Mouse (Mus musculus) E14TG2a.4 (cell line): Measurements from ENCODE around the gene Nexn.

Source experiments
- H3K27me3 ChIP-seq: 2 replicates; pipeline ENCODE4 v1.6.1; 2014; ENCODE audit warnings: low read length, control low read depth; ENCODE audit not compliant: insufficient read depth
- H3K36me3 ChIP-seq: 2 replicates; pipeline ENCODE4 v1.6.1; 2014; ENCODE audit warnings: low read length, control low read depth; ENCODE audit not compliant: insufficient read depth
- H3K4me1 ChIP-seq: replicated peaks from 2 replicates; pipeline ENCODE4 v1.6.1; 2014; ENCODE audit warnings: low read depth, low read length, control low read depth
- H3K4me3 ChIP-seq: replicated peaks from 2 replicates; pipeline ENCODE4 v1.5.1; 2014; ENCODE audit warnings: mild to moderate bottlenecking, low read length
- H3K9me3 ChIP-seq: 2 replicates; pipeline ENCODE4 v1.6.1; 2014; ENCODE audit warnings: low read length, control low read depth
- CTCF ChIP-seq: conservative IDR thresholded peaks from 2 replicates; pipeline ENCODE4 v1.5.1; 2014; ENCODE audit warnings: low read length
- NANOG ChIP-seq: IDR thresholded peaks from 2 replicates; pipeline ENCODE4 v1.6.1; 2014; ENCODE audit warnings: borderline replicate concordance, low read length, mixed read lengths
- POU5F1 ChIP-seq: IDR thresholded peaks from 2 replicates; pipeline ENCODE4 v1.6.1; 2014; ENCODE audit warnings: low read length, borderline replicate concordance

Nexn gene

DNA sequence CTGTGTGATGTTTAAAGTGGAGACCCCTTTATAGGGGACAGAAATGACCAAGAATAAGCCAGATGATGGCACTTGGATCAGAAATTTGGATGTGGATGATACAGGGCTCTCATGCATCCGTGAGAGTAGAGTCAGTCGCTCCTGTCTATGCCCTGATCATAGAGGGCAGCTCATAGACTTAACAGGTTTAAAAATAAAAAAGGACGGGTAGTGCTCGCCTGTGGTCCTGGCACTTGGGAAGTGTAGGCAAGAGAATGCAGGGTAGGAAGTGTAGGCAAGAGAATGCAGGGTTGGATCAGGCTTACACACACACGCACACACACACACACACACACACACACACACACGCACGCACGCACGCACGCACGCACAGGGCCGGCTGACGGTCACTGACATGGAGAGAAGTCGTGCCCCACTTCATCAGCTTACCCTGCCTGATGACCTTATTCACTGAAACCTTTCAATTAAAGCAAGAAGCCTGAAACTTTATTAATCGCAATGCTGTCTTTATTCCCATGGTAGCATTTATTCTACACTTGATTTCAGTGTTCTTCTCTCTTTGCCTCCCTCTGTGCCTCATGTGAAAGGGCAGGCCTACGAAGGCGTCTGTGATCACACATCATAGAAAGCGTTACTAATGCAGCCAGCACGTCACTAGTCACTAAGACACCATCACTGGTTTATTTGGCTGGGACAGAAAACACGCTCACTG lies 7.0 kb upstream of the Nexn start:
- peaks cover 21% of the 10 kb centered on the region for H3K36me3 ChIP-seq

DNA sequence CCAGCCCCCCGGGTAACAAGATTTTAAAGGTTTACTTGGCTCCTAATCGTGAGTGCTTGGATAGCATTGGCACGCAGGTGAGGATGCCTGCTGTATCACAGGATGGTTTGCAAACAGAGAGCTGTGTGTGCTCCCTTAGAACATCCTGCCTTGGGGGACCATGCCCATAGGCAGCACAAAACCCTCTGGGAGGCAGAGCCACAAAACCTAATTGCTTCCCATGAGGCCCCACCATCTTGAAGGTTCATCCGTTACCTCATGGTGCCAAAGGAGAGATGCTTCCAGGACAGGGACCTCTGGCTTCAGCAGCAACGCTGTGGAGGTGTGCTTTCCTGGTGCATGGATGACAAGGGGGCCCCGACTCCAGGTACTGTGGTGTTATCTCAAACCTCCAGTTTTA lies 5.7 kb upstream of the Nexn start:
- Histone ChIP-seq H3K36me3 (peaks cover 18% of the 10 kb centered on the region), H3K9me3 (peaks cover 50% of the 10 kb centered on the region), H3K27me3 (peaks cover 3% of the 10 kb centered on the region; the same call in 1 of the 2 replicates), H3K4me3 (no peak overlapping the region), H3K4me1 (no peaks in the 10 kb centered on the region)
- TF ChIP-seq POU5F1 = no peak
- TF ChIP-seq CTCF = no peak
- TF ChIP-seq NANOG = no peak

More for the DNA sequence above, 7.0 kb upstream of the Nexn start:
- Histone ChIP-seq H3K9me3 (peaks cover 38% of the 10 kb centered on the region), H3K4me1 (no peaks in the 10 kb centered on the region), H3K27me3 (no peaks in the 10 kb centered on the region), H3K4me3 (no peak overlapping the region)
- TF ChIP-seq POU5F1 (no peak), CTCF (no peak), NANOG (no peak)

DNA sequence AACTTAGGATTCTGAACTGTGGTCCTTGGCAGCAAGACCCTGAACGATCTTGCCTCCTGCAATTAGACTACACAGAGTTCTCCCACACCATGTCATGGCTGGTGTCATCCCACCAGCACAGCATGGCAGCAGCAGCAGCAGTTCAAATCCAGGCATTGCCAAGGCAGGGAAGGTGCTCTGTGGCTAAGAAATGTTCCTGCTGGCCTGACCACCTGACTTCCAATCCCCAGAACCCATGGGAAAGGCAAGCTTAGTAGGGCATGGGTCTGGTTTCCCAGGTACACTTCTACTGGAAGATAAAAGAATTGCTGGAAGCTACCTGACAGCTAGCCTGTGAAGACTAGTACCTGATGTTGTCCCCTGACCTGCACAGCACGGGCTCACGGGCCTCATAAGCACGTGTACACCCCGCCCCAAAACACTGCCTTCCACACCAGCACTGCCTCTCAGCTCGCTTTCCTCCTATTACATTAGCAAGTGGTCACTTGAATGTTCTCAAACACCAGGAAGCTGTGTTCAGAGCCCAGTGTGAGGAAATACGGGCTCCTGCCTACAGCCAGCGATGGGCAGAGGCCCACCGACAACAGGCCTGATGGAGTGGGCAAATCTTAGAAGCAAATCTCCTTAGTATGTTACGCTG lies 5.0 kb upstream of the Nexn start:
- no peak for TF ChIP-seq NANOG
- no peak for TF ChIP-seq POU5F1
- H3K9me3 ChIP-seq = peaks cover 50% of the 10 kb centered on the region
- H3K27me3 ChIP-seq = peaks cover 8% of the 10 kb centered on the region
- H3K36me3 ChIP-seq = peaks cover 12% of the 10 kb centered on the region
- H3K4me1 ChIP-seq = peaks cover 1% of the 10 kb centered on the region; the same call in 1 of the 2 replicates
- H3K4me3 ChIP-seq = no peak overlapping the region

DNA sequence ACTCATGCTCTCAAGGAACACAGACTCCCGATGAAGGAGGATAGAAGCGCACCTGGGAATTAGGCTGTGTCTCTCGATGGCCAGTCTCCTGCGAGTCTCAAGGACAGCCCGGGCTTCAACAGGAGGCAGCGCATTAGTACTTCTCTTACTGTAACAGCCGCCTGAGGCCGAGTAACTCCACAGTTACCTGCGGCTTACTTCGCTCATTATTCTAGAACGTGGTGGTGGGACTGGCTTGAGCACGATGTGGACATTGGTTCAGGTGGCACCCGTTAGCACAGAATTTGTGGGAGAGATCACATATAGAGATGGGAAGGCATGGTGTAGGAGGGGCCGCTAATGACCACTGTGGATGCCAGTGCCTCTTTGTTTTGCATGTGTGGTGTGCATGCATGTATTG lies 1.9 kb upstream of the Nexn start:
- no peaks in the 10 kb centered on the region; the same call in 1 of the 2 replicates for H3K36me3 ChIP-seq
- peaks cover 50% of the 10 kb centered on the region for H3K9me3 ChIP-seq
- H3K27me3 ChIP-seq = peaks cover 35% of the 10 kb centered on the region
- no peak overlapping the region for H3K4me3 ChIP-seq
- H3K4me1 ChIP-seq = peaks cover 20% of the 10 kb centered on the region
- TF ChIP-seq CTCF (no peak), NANOG (no peak), POU5F1 (no peak)

DNA sequence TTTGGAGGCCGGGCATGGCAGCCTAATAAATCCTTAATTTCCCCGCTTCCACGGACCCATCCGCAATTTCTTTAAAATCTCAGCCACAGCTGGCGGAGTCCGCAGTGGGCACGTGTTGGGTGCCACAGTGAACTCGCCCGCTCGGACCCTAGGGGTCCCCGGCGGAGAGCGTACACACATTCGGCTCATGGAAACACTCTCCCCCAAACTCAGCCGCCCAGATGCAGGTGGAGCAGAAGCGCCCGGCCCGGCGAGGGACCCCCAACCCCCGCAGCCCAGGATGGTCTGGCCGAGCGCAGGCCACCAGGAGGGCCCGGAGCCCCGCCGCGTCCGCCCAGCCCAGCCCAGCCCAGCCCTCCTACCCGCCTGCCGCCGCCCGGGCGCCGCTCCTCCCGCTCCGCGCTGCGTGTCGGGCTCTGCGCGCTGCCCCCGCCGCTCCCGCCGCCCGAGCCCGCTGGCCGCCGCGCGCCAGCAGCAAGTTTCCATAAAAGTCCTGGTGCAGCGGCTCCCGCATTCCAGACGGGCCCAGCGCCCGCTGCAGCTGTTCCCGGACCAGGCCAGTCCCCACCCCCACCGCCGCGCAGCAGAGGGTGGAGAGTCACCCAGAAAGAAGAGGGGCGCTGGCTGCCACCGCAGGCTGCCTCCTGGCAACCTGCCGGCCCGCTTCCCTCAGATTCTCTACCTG lies 657 bp downstream of the Nexn start:
- Histone ChIP-seq H3K36me3 (no peaks in the 10 kb centered on the region; the same call in 1 of the 2 replicates), H3K4me1 (peaks cover 41% of the 10 kb centered on the region), H3K27me3 (peaks cover 45% of the 10 kb centered on the region), H3K9me3 (peaks cover 36% of the 10 kb centered on the region), H3K4me3 (peak overlapping the region; percentile 81)
- TF ChIP-seq POU5F1 (no peak), NANOG (no peak), CTCF (no peak)

DNA sequence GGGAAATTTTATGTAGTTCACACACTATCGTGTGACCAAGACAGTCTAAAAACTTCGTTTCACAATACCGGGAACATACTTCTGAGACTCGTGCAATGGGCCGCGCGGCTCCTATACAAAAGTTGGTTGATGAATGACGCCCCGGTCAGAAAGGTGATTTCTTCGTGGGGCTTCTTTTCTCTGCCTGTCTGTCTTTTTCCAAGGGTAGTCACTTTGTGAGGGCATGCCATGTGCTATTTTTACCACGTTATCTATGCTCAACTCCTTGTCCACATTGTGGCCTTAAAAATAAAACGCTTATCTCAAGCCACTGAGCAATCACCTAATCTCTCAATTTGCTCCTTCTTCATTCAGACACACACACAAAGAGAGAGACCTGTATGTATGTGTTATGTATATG lies 1.3 kb downstream of the Nexn start:
- Histone ChIP-seq H3K9me3 (peaks cover 30% of the 10 kb centered on the region), H3K27me3 (peaks cover 45% of the 10 kb centered on the region), H3K4me3 (peak overlapping the region; percentile 81), H3K36me3 (no peaks in the 10 kb centered on the region; the same call in 1 of the 2 replicates), H3K4me1 (peaks cover 44% of the 10 kb centered on the region)
- TF ChIP-seq POU5F1 (no peak), CTCF (no peak), NANOG (no peak)

DNA sequence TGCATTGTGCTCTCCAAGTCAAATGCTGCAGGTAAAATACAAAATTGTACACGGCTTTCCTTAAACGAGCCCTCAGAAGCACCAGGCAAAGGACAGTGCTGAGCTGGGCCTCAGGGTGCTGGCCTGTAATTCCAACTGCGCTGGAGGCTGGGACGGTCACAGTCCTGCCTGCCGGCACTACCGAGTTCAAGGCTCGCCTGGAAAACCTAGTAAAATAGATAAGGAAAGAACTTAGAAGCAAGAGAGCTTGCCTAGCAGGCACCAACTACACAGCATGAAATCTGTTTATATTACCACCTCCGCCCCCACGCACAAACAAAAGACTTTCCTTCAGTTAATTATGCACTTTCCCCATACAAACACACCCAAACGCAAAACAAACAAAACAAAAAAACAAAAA lies 1.8 kb downstream of the Nexn start:
- Histone ChIP-seq H3K36me3 (no peaks in the 10 kb centered on the region; the same call in 1 of the 2 replicates), H3K27me3 (peaks cover 45% of the 10 kb centered on the region), H3K4me1 (peaks cover 47% of the 10 kb centered on the region), H3K9me3 (peaks cover 25% of the 10 kb centered on the region), H3K4me3 (0 out of 2 replicates have a peak overlapping the region, but pooled peaks have one; percentile 81)
- TF ChIP-seq POU5F1 = no peak
- no peak for TF ChIP-seq CTCF
- TF ChIP-seq NANOG = no peak

DNA sequence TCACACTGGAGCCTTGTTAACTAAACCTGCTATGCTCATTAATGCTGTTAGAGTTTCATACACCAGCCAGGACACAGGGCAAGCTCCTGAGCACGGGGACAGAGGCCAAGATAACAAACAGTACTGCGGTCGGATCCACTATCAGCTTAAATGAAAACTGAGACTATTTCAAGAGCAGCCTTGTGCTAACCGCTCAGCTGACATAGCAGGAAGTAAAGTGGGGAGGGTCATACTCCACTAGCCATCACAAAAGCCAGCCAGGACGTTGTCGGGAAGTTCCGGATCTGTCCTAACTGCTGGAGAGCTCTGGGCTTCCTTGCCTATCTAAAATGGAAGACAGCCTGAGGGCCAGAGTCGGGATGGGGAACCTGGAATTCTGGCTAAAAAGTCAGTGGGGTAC lies 4.2 kb downstream of the Nexn start:
- Histone ChIP-seq H3K4me3 (no peak overlapping the region), H3K36me3 (no peaks in the 10 kb centered on the region)

More for the DNA sequence above, 4.2 kb downstream of the Nexn start:
- peaks cover under 1% of the 10 kb centered on the region; the same call in 1 of the 2 replicates for H3K9me3 ChIP-seq
- H3K4me1 ChIP-seq = peaks cover 47% of the 10 kb centered on the region
- TF ChIP-seq POU5F1 (no peak), NANOG (no peak), CTCF (no peak)
- H3K27me3 ChIP-seq = peaks cover 42% of the 10 kb centered on the region
